Mouse (Mus musculus) hindbrain, postnatal 0 days (tissue): ENCODE results near the gene Nln. TPM values are rescaled to one million over a fixed set of nuclear protein-coding genes. Genes with fewer than 3 reads are reported as not detected.

Experiments
- ATAC-seq: fragments of 200-750 bp; cut with Nextera tagmentation; 2 replicates; pipeline ENCODE4 v1.8.0; 2017; ENCODE audit warnings: mild to moderate bottlenecking, moderate TSS enrichment, moderate library complexity
- DNase-seq: peaks from one replicate; pipeline ENCODE4 v3.0.0-alpha.2; 2015; ENCODE audit warnings: low spot score
- H3K27ac ChIP-seq: fragments of 300-500 bp; sonication (generic); 2 replicates; pipeline ENCODE4 v1.5.1; 2014; ENCODE audit warnings: mild to moderate bottlenecking
- H3K27me3 ChIP-seq: fragments of 300-500 bp; sonication (generic); 2 replicates; pipeline ENCODE4 v1.6.1; 2014; ENCODE audit warnings: low read length, mixed read lengths; ENCODE audit not compliant: insufficient read depth
- H3K36me3 ChIP-seq: fragments of 300-500 bp; sonication (generic); 2 replicates; pipeline ENCODE4 v1.6.1; 2014; ENCODE audit warnings: low read length, mixed read lengths; ENCODE audit not compliant: insufficient read depth
- H3K4me1 ChIP-seq: fragments of 300-500 bp; sonication (generic); 2 replicates; pipeline ENCODE4 v1.6.1; 2014; ENCODE audit warnings: antibody characterized with exemption, low read length, mixed read lengths; ENCODE audit not compliant: insufficient read depth
- H3K4me2 ChIP-seq: fragments of 300-500 bp; sonication (generic); 2 replicates; pipeline ENCODE4 v1.6.1; 2014; ENCODE audit warnings: low read depth, mild to moderate bottlenecking, low read length, moderate library complexity, mixed read lengths
- H3K4me3 ChIP-seq: fragments of 300-500 bp; sonication (generic); 2 replicates; pipeline ENCODE4 v1.5.1; 2014; ENCODE audit warnings: low read length
- H3K9ac ChIP-seq: fragments of 300-500 bp; sonication (generic); replicated peaks from 2 replicates; pipeline ENCODE4 v1.6.1; 2014; ENCODE audit warnings: mild to moderate bottlenecking, low read length, moderate library complexity, mixed read lengths
- H3K9me3 ChIP-seq: fragments of 300-500 bp; sonication (generic); 2 replicates; pipeline ENCODE4 v1.6.1; 2016; ENCODE audit warnings: low read length, mixed read lengths
- CTCF ChIP-seq: IDR thresholded peaks from 2 replicates; pipeline ENCODE4 v1.5.1; 2016; ENCODE audit warnings: antibody characterized with exemption, control low read depth, low read depth
- WGBS: fragments of 180-500 bp; shearing (Covaris S2); extraction: QIAGEN DNeasy Blood & Tissue Kit; methylation state at CpG from one replicate; pipeline ENCODE4 v1.1.7; 2014; 5-methylcytosine and 5-hydroxymethylcytosine counted together
- polyA plus RNA-seq: library from polyadenylated mRNA; unstranded; fragments of >200 nt; fragmentation: Nextera tagmentation; extraction: Ambion mirVana; gene quantifications from 2 replicates; pipeline ENCODE4 v1.2.1, GENCODE M21; 2015
- total RNA-seq: library from RNA; depleted of rRNA; stranded (reverse); fragments of >200 nt; gene quantifications from 2 replicates; pipeline ENCODE4 v1.2.3, GENCODE M21; 2014

Gene Nln
- total and polyA plus RNA-seq, 2 experiments from 2014 or later: 53.7 to 67.3 TPM

- TF ChIP-seq CTCF: no peak
- Histone ChIP-seq H3K27ac (no peak overlapping the region), H3K36me3 (no peaks in the 10 kb centered on the region), H3K4me1 (no peaks in the 10 kb centered on the region), H3K4me3 (no peak overlapping the region), H3K9ac (no peak overlapping the region), H3K27me3 (no peaks in the 10 kb centered on the region), H3K4me2 (no peak overlapping the region), H3K9me3 (no peaks in the 10 kb centered on the region)
- ATAC-seq (no peak), DNase-seq (no peak)
- WGBS: 91% methylated on average over 7 of the region's 7 CpGs
Observed at GRCm38 (mm10) chr13:104082504-104082903, 26.9 kb downstream of the Nln start.

GRCm38 (mm10) chr13:104076993-104077392 is 32.4 kb downstream of the Nln start:
- Histone ChIP-seq H3K9me3 (no peaks in the 10 kb centered on the region), H3K4me1 (no peaks in the 10 kb centered on the region), H3K9ac (no peak overlapping the region), H3K36me3 (peaks cover 8% of the 10 kb centered on the region), H3K27me3 (no peaks in the 10 kb centered on the region), H3K4me3 (no peak overlapping the region), H3K4me2 (no peak overlapping the region), H3K27ac (no peak overlapping the region)
- ATAC-seq: no peak
- DNase-seq: no peak
- no peak for TF ChIP-seq CTCF
- 78% methylated on average over 6 of the region's 6 CpGs for WGBS

- Histone ChIP-seq H3K36me3 (peaks cover 19% of the 10 kb centered on the region), H3K4me2 (no peak overlapping the region), H3K27me3 (no peaks in the 10 kb centered on the region), H3K4me3 (no peak overlapping the region), H3K9ac (no peak overlapping the region), H3K9me3 (no peaks in the 10 kb centered on the region), H3K27ac (no peak overlapping the region), H3K4me1 (no peaks in the 10 kb centered on the region)
- TF ChIP-seq CTCF: no peak
- ATAC-seq: 0 out of 2 replicates have a peak, but pooled peaks have one; percentile 29
- 81% methylated on average over 10 of the region's 10 CpGs for WGBS
- no peak for DNase-seq
Observed at GRCm38 (mm10) chr13:104074731-104075130, 34.7 kb downstream of the Nln start.

- no peak for DNase-seq
Observed at GRCm38 (mm10) chr13:104074230-104074629, 35.2 kb downstream of the Nln start.

GRCm38 (mm10) chr13:104072351-104072750 is 37.1 kb downstream of the Nln start:
- Histone ChIP-seq H3K9ac (no peak overlapping the region), H3K4me1 (no peaks in the 10 kb centered on the region), H3K4me3 (no peak overlapping the region), H3K4me2 (no peak overlapping the region), H3K27ac (no peak overlapping the region), H3K9me3 (no peaks in the 10 kb centered on the region), H3K27me3 (no peaks in the 10 kb centered on the region), H3K36me3 (peaks cover 33% of the 10 kb centered on the region)
- 84% methylated on average over 9 of the region's 9 CpGs for WGBS
- TF ChIP-seq CTCF: no peak
- ATAC-seq: no peak
- DNase-seq: no peak

More at GRCm38 (mm10) chr13:104074230-104074629, 35.2 kb downstream of the Nln start:
- no peak overlapping the region for H3K4me3 ChIP-seq
- H3K36me3 ChIP-seq: peaks cover 19% of the 10 kb centered on the region
- no peak overlapping the region for H3K27ac ChIP-seq
- no peak overlapping the region for H3K4me2 ChIP-seq
- H3K9me3 ChIP-seq: no peaks in the 10 kb centered on the region
- H3K4me1 ChIP-seq: no peaks in the 10 kb centered on the region
- TF ChIP-seq CTCF: no peak
- ATAC-seq: no peak
- WGBS: 96% methylated on average over 8 of the region's 8 CpGs
- H3K9ac ChIP-seq: no peak overlapping the region
- no peaks in the 10 kb centered on the region for H3K27me3 ChIP-seq

- Histone ChIP-seq H3K36me3 (peaks cover 37% of the 10 kb centered on the region), H3K27ac (0 out of 2 replicates have a peak overlapping the region, but pooled peaks have one; percentile 20), H3K27me3 (no peaks in the 10 kb centered on the region), H3K9me3 (no peaks in the 10 kb centered on the region), H3K4me1 (no peaks in the 10 kb centered on the region), H3K4me2 (no peak overlapping the region), H3K4me3 (no peak overlapping the region), H3K9ac (no peak overlapping the region)
- ATAC-seq (no peak), DNase-seq (no peak)
- WGBS: 66% methylated on average over 3 of the region's 3 CpGs
- TF ChIP-seq CTCF: no peak
Observed at GRCm38 (mm10) chr13:104070703-104071102, 38.7 kb downstream of the Nln start.

GRCm38 (mm10) chr13:104069216-104069615 is 40.2 kb downstream of the Nln start:
- no peak for TF ChIP-seq CTCF
- Histone ChIP-seq H3K27me3 (no peaks in the 10 kb centered on the region), H3K27ac (no peak overlapping the region), H3K36me3 (peaks cover 40% of the 10 kb centered on the region), H3K4me1 (no peaks in the 10 kb centered on the region), H3K4me3 (no peak overlapping the region), H3K9ac (no peak overlapping the region), H3K9me3 (no peaks in the 10 kb centered on the region), H3K4me2 (no peak overlapping the region)
- no peak for ATAC-seq
- DNase-seq: no peak
- WGBS: 68% methylated on average over 11 of the region's 11 CpGs
